29 mouse cellular contexts compared by ENCODE assay signal in genomic region chr9:8606816-8607491, GRCm38 (mm10).
DNase-seq lines count a peak whose midpoint lies in the region; ATAC-seq and TF ChIP-seq lines count a peak whose summit lies in the region.
"Had no signal": no experiment of that assay in that cellular context is flagged by ENCODE, and none has a peak within 500 bp of the region (broad histone marks: within the 10 kb centered on the region; RNA-seq: fewer than 3 reads in every experiment).

No protein-coding gene starts in this region.

- TF ChIP-seq POLR2A in limb, embryonic 14.5 days (IDR thresholded peaks at IDR 0.05; ENCODE audit: borderline replicate concordance, extremely low read depth, insufficient read depth, insufficient read length), result no peak

- no peak for TF ChIP-seq CTCF in forebrain, postnatal 0 days (IDR thresholded peaks at IDR 0.05; ENCODE audit: low read depth)

- no peaks in the 10 kb centered on the region for H3K9me3 ChIP-seq in forebrain, postnatal 0 days (ENCODE audit: low read length)
- no peaks in the 10 kb centered on the region for H3K9me3 ChIP-seq in forebrain, embryonic 10.5 days
- H3K9me3 ChIP-seq in limb, embryonic 14.5 days (ENCODE audit: control insufficient read depth, low read length), result no peaks in the 10 kb centered on the region
- no peaks in the 10 kb centered on the region for H3K9me3 ChIP-seq in heart, embryonic 11.5 days (replicated peaks; ENCODE audit: control insufficient read depth, low read length)
- H3K9me3 ChIP-seq: embryonic facial prominence, embryonic 15.5 days; forebrain, embryonic 12.5 days; forebrain, embryonic 15.5 days; G1E; heart, embryonic 13.5 days had no signal

- H3K9ac ChIP-seq in forebrain, postnatal 0 days, result no peak overlapping the region
- no peak overlapping the region for H3K9ac ChIP-seq in limb, embryonic 14.5 days (ENCODE audit: low read depth, low read length, severe bottlenecking)
- no peak overlapping the region for H3K9ac ChIP-seq in heart, embryonic 11.5 days (ENCODE audit: low read depth, low read length)
- H3K9ac ChIP-seq: embryonic facial prominence, embryonic 15.5 days; forebrain, embryonic 12.5 days; forebrain, embryonic 15.5 days; heart, embryonic 13.5 days; hindbrain, embryonic 14.5 days had no signal

- peak; percentile 45 for ATAC-seq in forebrain, postnatal 0 days
- peak; percentile 67; the same call in 1 of the 2 replicates for ATAC-seq in limb, embryonic 14.5 days (ENCODE audit: low FRiP score, low read depth)
- ATAC-seq in heart, embryonic 11.5 days (replicated peaks; ENCODE audit: insufficient number of reproducible peaks, low FRiP score, low TSS enrichment), result no peak
- ATAC-seq: forebrain, embryonic 15.5 days; hindbrain, postnatal 0 days; inflammation-experienced regulatory T-cells, adult 6 months; intestine, embryonic 16.5 days; Patski had no signal

- H3K4me3 ChIP-seq in forebrain, postnatal 0 days (ENCODE audit: low read depth, low read length), result no peak overlapping the region
- no peak overlapping the region for H3K4me3 ChIP-seq in forebrain, embryonic 10.5 days
- H3K4me3 ChIP-seq in limb, embryonic 14.5 days (replicated peaks; ENCODE audit: low read length), result no peak overlapping the region
- H3K4me3 ChIP-seq in heart, embryonic 11.5 days (ENCODE audit: low read depth, low read length), result no peak overlapping the region
- H3K4me3 ChIP-seq: embryonic facial prominence, embryonic 15.5 days; forebrain, embryonic 12.5 days; forebrain, embryonic 15.5 days; heart, embryonic 13.5 days had no signal

- H3K27ac ChIP-seq in forebrain, postnatal 0 days (ENCODE audit: low read depth, low read length), result no peak overlapping the region
- H3K27ac ChIP-seq in forebrain, embryonic 10.5 days, result no peak overlapping the region
- no peak overlapping the region for H3K27ac ChIP-seq in limb, embryonic 14.5 days (replicated peaks; ENCODE audit: low read depth, low read length)
- H3K27ac ChIP-seq in heart, embryonic 11.5 days (ENCODE audit: low read depth, low read length), result no peak overlapping the region
- H3K27ac ChIP-seq: embryonic facial prominence, embryonic 15.5 days; forebrain, embryonic 12.5 days; forebrain, embryonic 15.5 days; heart, embryonic 13.5 days; hindbrain, embryonic 14.5 days; hindbrain, postnatal 0 days had no signal

- no peaks in the 10 kb centered on the region for H3K4me1 ChIP-seq in forebrain, postnatal 0 days (ENCODE audit: insufficient read depth)
- H3K4me1 ChIP-seq in forebrain, embryonic 10.5 days, result no peaks in the 10 kb centered on the region
- H3K4me1 ChIP-seq in limb, embryonic 14.5 days (ENCODE audit: control insufficient read depth, insufficient read depth, low read length), result no peaks in the 10 kb centered on the region
- no peaks in the 10 kb centered on the region for H3K4me1 ChIP-seq in heart, embryonic 11.5 days (ENCODE audit: control insufficient read depth, insufficient read depth, low read length)
- H3K4me1 ChIP-seq: embryonic facial prominence, embryonic 15.5 days; forebrain, embryonic 12.5 days; forebrain, embryonic 15.5 days; heart, embryonic 13.5 days had no signal

- no peaks in the 10 kb centered on the region for H3K36me3 ChIP-seq in forebrain, postnatal 0 days (ENCODE audit: insufficient read depth)
- H3K36me3 ChIP-seq in forebrain, embryonic 10.5 days (replicated peaks), result no peaks in the 10 kb centered on the region
- H3K36me3 ChIP-seq in limb, embryonic 14.5 days (ENCODE audit: control insufficient read depth, insufficient read depth, low read length), result no peaks in the 10 kb centered on the region
- no peaks in the 10 kb centered on the region for H3K36me3 ChIP-seq in heart, embryonic 11.5 days (ENCODE audit: control insufficient read depth, insufficient read depth, low read length)
- H3K36me3 ChIP-seq: embryonic facial prominence, embryonic 15.5 days; forebrain, embryonic 12.5 days; forebrain, embryonic 15.5 days; G1E; heart, embryonic 13.5 days had no signal

- H3K27me3 ChIP-seq in forebrain, postnatal 0 days (ENCODE audit: insufficient read depth, low read length), result no peaks in the 10 kb centered on the region
- no peaks in the 10 kb centered on the region for H3K27me3 ChIP-seq in forebrain, embryonic 10.5 days (ENCODE audit: poor library complexity, severe bottlenecking)
- no peaks in the 10 kb centered on the region for H3K27me3 ChIP-seq in limb, embryonic 14.5 days (ENCODE audit: control insufficient read depth, insufficient read depth, low read length)
- no peaks in the 10 kb centered on the region for H3K27me3 ChIP-seq in heart, embryonic 11.5 days (ENCODE audit: control insufficient read depth, insufficient read depth, low read length)
- H3K27me3 ChIP-seq: CH12.LX; embryonic facial prominence, embryonic 15.5 days; forebrain, embryonic 12.5 days; forebrain, embryonic 15.5 days; heart, embryonic 13.5 days had no signal

- DNase-seq in forebrain, postnatal 0 days, result no peak
- DNase-seq in forebrain, embryonic 10.5 days (ENCODE audit: extremely low spot score, low spot score), result no peak
- peak; percentile 12 for DNase-seq in brain, adult 2 months (ENCODE audit: low read depth, low spot score)
- peak; percentile 8 for DNase-seq in limb, embryonic 14.5 days (ENCODE audit: low spot score)
- no peak for DNase-seq in lung, postnatal 25 days (ENCODE audit: low spot score)
- DNase-seq: adrenal gland, adult 2 months; adrenal gland, postnatal 14 days; B cell, adult 2 months; cerebellum, adult 11-12 months; cerebellum, adult 8-10 months; cerebellum, postnatal 10 days; cerebellum, postnatal 36 days; embryo, embryonic 11 days; gastrocnemius, postnatal 25 days; heart, adult 18-20 months; heart, postnatal 14 days; heart, postnatal 4 days had no signal

- H3K4me2 ChIP-seq in forebrain, postnatal 0 days (ENCODE audit: low read depth), result no peak overlapping the region
- H3K4me2 ChIP-seq in limb, embryonic 14.5 days (replicated peaks; ENCODE audit: low read depth, low read length, severe bottlenecking), result no peak overlapping the region
- no peak overlapping the region for H3K4me2 ChIP-seq in heart, embryonic 11.5 days
- H3K4me2 ChIP-seq: embryonic facial prominence, embryonic 15.5 days; forebrain, embryonic 12.5 days; forebrain, embryonic 15.5 days; heart, embryonic 13.5 days; hindbrain, embryonic 14.5 days had no signal

Comparison
In these comparisons a context has a peak if more than half of its experiments do, and no peak if none do; other contexts are left out.
1. DNase-seq: peak in brain, adult 2 months (single experiment) and limb, embryonic 14.5 days (single experiment); none in forebrain, postnatal 0 days (single experiment), forebrain, embryonic 10.5 days (single experiment) and lung, postnatal 25 days (single experiment).